Mouse (Mus musculus): ENCODE measurements around the gene Accsl.

DNA sequence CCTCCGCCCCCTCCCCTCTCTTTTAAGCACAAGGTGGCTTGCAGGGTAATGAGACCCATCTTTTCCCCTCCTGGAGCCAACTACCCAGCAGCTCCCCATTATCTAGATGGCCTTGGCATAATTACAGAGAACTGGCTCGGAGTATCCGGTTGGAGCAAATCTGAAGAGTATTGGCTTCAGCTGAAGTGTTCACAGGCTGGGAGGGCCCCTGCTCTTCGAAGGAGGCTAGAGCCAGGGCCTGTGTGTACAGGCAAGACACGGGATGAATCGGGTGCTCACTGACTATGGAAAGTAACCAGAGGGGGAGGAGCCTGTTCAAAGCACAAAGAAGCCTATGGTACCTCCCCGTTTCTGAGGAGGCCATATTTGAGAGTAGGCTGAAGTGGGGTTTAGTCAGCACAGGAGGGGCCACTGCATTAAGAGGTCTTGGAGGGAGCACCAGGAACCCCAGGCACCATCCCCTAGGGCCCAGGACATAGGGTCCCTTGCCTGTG is at the start of gene Accsl:
- TF ChIP-seq CTCF (IDR thresholded peaks at IDR 0.05; ENCODE audit: low read depth) (no peak), EP300 (IDR thresholded peaks at IDR 0.05; ENCODE audit: low read depth) (no peak)

Measured in heart, postnatal 0 days (tissue).